Mouse (Mus musculus): Measurements from ENCODE around the gene Nop2. TPM values are rescaled to one million over a fixed set of nuclear protein-coding genes. Genes with fewer than 3 reads are reported as not detected.

The Nop2 gene
- polyA plus RNA-seq, 1 experiment from 2014 or later: 41.1 TPM

- H3K36me3 ChIP-seq (ENCODE audit: insufficient read depth, low read length): peaks cover 23% of the 10 kb centered on the region
- ATAC-seq (replicated peaks; ENCODE audit: low FRiP score, low read depth): peak; percentile 18
- TF ChIP-seq CTCF (IDR thresholded peaks at IDR 0.05; ENCODE audit: low read depth): no peak
Measured at GRCm38 (mm10) chr6:125164672-125165327, 33.1 kb downstream of the Nop2 start.

GRCm38 (mm10) chr6:125165328-125165891, 33.7 kb downstream of the Nop2 start:
- H3K27me3 ChIP-seq (ENCODE audit: insufficient read depth, low read length): no peaks in the 10 kb centered on the region
- peak overlapping the region; percentile 86 for H3K9ac ChIP-seq (ENCODE audit: low read depth, low read length)
- H3K27ac ChIP-seq: peak overlapping the region; percentile 89
- H3K36me3 ChIP-seq (ENCODE audit: insufficient read depth, low read length): peaks cover 23% of the 10 kb centered on the region
- peak overlapping the region; percentile 87 for H3K4me2 ChIP-seq (ENCODE audit: low read length)
- H3K4me1 ChIP-seq (replicated peaks; ENCODE audit: insufficient read depth, low read length): peaks cover 29% of the 10 kb centered on the region
- H3K9me3 ChIP-seq (replicated peaks; ENCODE audit: low read length): no peaks in the 10 kb centered on the region
- no peak for TF ChIP-seq CTCF (IDR thresholded peaks at IDR 0.05; ENCODE audit: low read depth)
- peak; percentile 98 for DNase-seq (ENCODE audit: low spot score)
- ATAC-seq (replicated peaks; ENCODE audit: low FRiP score, low read depth): peak; percentile 87
- peak overlapping the region; percentile 86 for H3K4me3 ChIP-seq (replicated peaks; ENCODE audit: low read depth, low read length)
- 1% methylated on average over 36 of the region's 36 CpGs for WGBS

More at GRCm38 (mm10) chr6:125164672-125165327, 33.1 kb downstream of the Nop2 start:
- Histone ChIP-seq H3K4me2 (ENCODE audit: low read length) (peak overlapping the region; percentile 87), H3K9me3 (replicated peaks; ENCODE audit: low read length) (no peaks in the 10 kb centered on the region), H3K9ac (ENCODE audit: low read depth, low read length) (peak overlapping the region; percentile 86), H3K4me3 (replicated peaks; ENCODE audit: low read depth, low read length) (peak overlapping the region; percentile 86), H3K4me1 (replicated peaks; ENCODE audit: insufficient read depth, low read length) (peaks cover 29% of the 10 kb centered on the region), H3K27ac (peak overlapping the region; percentile 88), H3K27me3 (ENCODE audit: insufficient read depth, low read length) (no peaks in the 10 kb centered on the region)
- WGBS: under 1% methylated on average over 38 of the region's 39 CpGs
- peak; percentile 87 for DNase-seq (ENCODE audit: low spot score)

GRCm38 (mm10) chr6:125166051-125166751, 34.5 kb downstream of the Nop2 start, which contains the start of gene Gapdh:
Gene Gapdh (minus strand): TSS chr6:125166467.
- under 1% methylated on average over 18 of the region's 18 CpGs for WGBS
- Histone ChIP-seq H3K9me3 (replicated peaks; ENCODE audit: low read length) (no peaks in the 10 kb centered on the region), H3K4me2 (ENCODE audit: low read length) (peak within 1 kb of the TSS; percentile 87)

GRCm38 (mm10) chr6:125166861-125167650, 35.3 kb downstream of the Nop2 start:
- Histone ChIP-seq H3K4me3 (replicated peaks; ENCODE audit: low read depth, low read length) (peak overlapping the region; percentile 86), H3K36me3 (ENCODE audit: insufficient read depth, low read length) (peaks cover 34% of the 10 kb centered on the region), H3K4me1 (replicated peaks; ENCODE audit: insufficient read depth, low read length) (peaks cover 25% of the 10 kb centered on the region), H3K27me3 (ENCODE audit: insufficient read depth, low read length) (no peaks in the 10 kb centered on the region), H3K4me2 (ENCODE audit: low read length) (peak overlapping the region; percentile 65), H3K9me3 (replicated peaks; ENCODE audit: low read length) (no peaks in the 10 kb centered on the region), H3K27ac (peak overlapping the region; percentile 89), H3K9ac (ENCODE audit: low read depth, low read length) (peak overlapping the region; percentile 86; the same call in 1 of the 2 replicates)
- 0 out of 2 replicates have a peak, but pooled peaks have one; percentile 1 for ATAC-seq (replicated peaks; ENCODE audit: low FRiP score, low read depth)
- 20% methylated on average over 10 of the region's 10 CpGs for WGBS
- peak; percentile 17 for DNase-seq (ENCODE audit: low spot score)
- no peak for TF ChIP-seq CTCF (IDR thresholded peaks at IDR 0.05; ENCODE audit: low read depth)

More at GRCm38 (mm10) chr6:125166051-125166751, 34.5 kb downstream of the Nop2 start, which contains the start of gene Gapdh:
- no peak for TF ChIP-seq CTCF (IDR thresholded peaks at IDR 0.05; ENCODE audit: low read depth)
- Histone ChIP-seq H3K27ac (peak within 1 kb of the TSS; percentile 89), H3K36me3 (ENCODE audit: insufficient read depth, low read length) (peaks cover 30% of the 10 kb centered on the region), H3K4me3 (replicated peaks; ENCODE audit: low read depth, low read length) (peak within 1 kb of the TSS; percentile 86), H3K9ac (ENCODE audit: low read depth, low read length) (peak within 1 kb of the TSS; percentile 86), H3K27me3 (ENCODE audit: insufficient read depth, low read length) (no peaks in the 10 kb centered on the region), H3K4me1 (replicated peaks; ENCODE audit: insufficient read depth, low read length) (peaks cover 25% of the 10 kb centered on the region)
- peak; percentile 73 for ATAC-seq (replicated peaks; ENCODE audit: low FRiP score, low read depth)
- peak; percentile 79 for DNase-seq (ENCODE audit: low spot score)

- Histone ChIP-seq H3K4me3 (replicated peaks; ENCODE audit: low read depth, low read length) (no peak overlapping the region), H3K27ac (no peak overlapping the region), H3K27me3 (ENCODE audit: insufficient read depth, low read length) (no peaks in the 10 kb centered on the region), H3K9me3 (replicated peaks; ENCODE audit: low read length) (no peaks in the 10 kb centered on the region), H3K36me3 (ENCODE audit: insufficient read depth, low read length) (peaks cover 44% of the 10 kb centered on the region), H3K4me2 (ENCODE audit: low read length) (no peak overlapping the region), H3K4me1 (replicated peaks; ENCODE audit: insufficient read depth, low read length) (peaks cover 25% of the 10 kb centered on the region), H3K9ac (ENCODE audit: low read depth, low read length) (no peak overlapping the region)
- no peak for TF ChIP-seq CTCF (IDR thresholded peaks at IDR 0.05; ENCODE audit: low read depth)
- WGBS: 91% methylated on average over 14 of the region's 14 CpGs
- ATAC-seq (replicated peaks; ENCODE audit: low FRiP score, low read depth) (no peak), DNase-seq (ENCODE audit: low spot score) (no peak)
Measured at GRCm38 (mm10) chr6:125168086-125168485, 36.4 kb downstream of the Nop2 start.

Data from kidney, postnatal 0 days (tissue).